Mouse (Mus musculus) liver, embryonic 16.5 days (tissue): ENCODE data around the gene Foxa1. TPM values are rescaled to one million over a fixed set of nuclear protein-coding genes. Genes with fewer than 3 reads are reported as not detected.

Source experiments
- ATAC-seq: fragments of 200-750 bp; cut with Nextera tagmentation; 2 replicates; pipeline ENCODE4 v1.8.0; 2017; ENCODE audit warnings: low read depth, mild to moderate bottlenecking, moderate number of reproducible peaks, moderate library complexity
- H3K27ac ChIP-seq: fragments of 300-500 bp; sonication (generic); 2 replicates; pipeline ENCODE4 v1.5.1; 2014; ENCODE audit warnings: mild to moderate bottlenecking, low read length
- H3K27me3 ChIP-seq: fragments of 300-500 bp; sonication (generic); 2 replicates; pipeline ENCODE4 v1.6.1; 2014; ENCODE audit warnings: low read depth, low read length, mixed read lengths; ENCODE audit not compliant: control insufficient read depth, insufficient read depth
- H3K36me3 ChIP-seq: fragments of 300-500 bp; sonication (generic); 2 replicates; pipeline ENCODE4 v1.6.1; 2014; ENCODE audit warnings: mild to moderate bottlenecking; ENCODE audit not compliant: control insufficient read depth, insufficient read depth
- H3K4me1 ChIP-seq: fragments of 300-500 bp; sonication (generic); 2 replicates; pipeline ENCODE4 v1.6.1; 2014; ENCODE audit warnings: low read depth, low read length, mixed read lengths; ENCODE audit not compliant: control insufficient read depth
- H3K4me2 ChIP-seq: fragments of 300-500 bp; sonication (generic); 2 replicates; pipeline ENCODE4 v1.6.1; 2014; ENCODE audit warnings: low read depth, low read length, mixed read lengths
- H3K4me3 ChIP-seq: fragments of 300-500 bp; sonication (generic); 2 replicates; pipeline ENCODE4 v1.5.1; 2014; ENCODE audit warnings: low read depth, mild to moderate bottlenecking, low read length
- H3K9ac ChIP-seq: fragments of 300-500 bp; sonication (generic); 2 replicates; pipeline ENCODE4 v1.6.1; 2014; ENCODE audit warnings: low read depth, low read length
- H3K9me3 ChIP-seq: fragments of 300-500 bp; sonication (generic); replicated peaks from 2 replicates; pipeline ENCODE4 v1.6.1; 2016; ENCODE audit warnings: low read length; ENCODE audit not compliant: control insufficient read depth
- WGBS: fragments of 180-500 bp; shearing (Covaris S2); extraction: QIAGEN DNeasy Blood & Tissue Kit; methylation state at CpG from one replicate; pipeline ENCODE4 v1.1.7; 2014; ENCODE audit not compliant: insufficient replicate concordance; 5-methylcytosine and 5-hydroxymethylcytosine counted together
- polyA plus RNA-seq: library from polyadenylated mRNA; unstranded; fragments of >200 nt; fragmentation: Nextera tagmentation; extraction: Ambion mirVana; gene quantifications from 2 replicates; pipeline ENCODE4 v1.2.1, GENCODE M21; 2015

Foxa1 gene
- polyA plus RNA-seq, 1 experiment from 2014 or later, result 0.72 TPM

GRCm38 (mm10) chr12:57542746-57543626 lies 3.7 kb downstream of the Foxa1 start:
- whole genome bisulfite sequencing, result 3% methylated on average over 63 of the region's 63 CpGs
- H3K9ac ChIP-seq, result peak overlapping the region; percentile 16; the same call in 1 of the 2 replicates
- H3K9me3 ChIP-seq, result no peaks in the 10 kb centered on the region
- peak; percentile 22; the same call in 1 of the 2 replicates for ATAC-seq
- H3K27ac ChIP-seq, result no peak overlapping the region; the same call in 1 of the 2 replicates
- H3K27me3 ChIP-seq, result peaks cover 93% of the 10 kb centered on the region
- H3K4me3 ChIP-seq, result peak overlapping the region; percentile 13
- no peaks in the 10 kb centered on the region for H3K36me3 ChIP-seq
- no peaks in the 10 kb centered on the region; the same call in 1 of the 2 replicates for H3K4me1 ChIP-seq
- H3K4me2 ChIP-seq, result peak overlapping the region; percentile 35

GRCm38 (mm10) chr12:57541931-57542745 lies 4.6 kb downstream of the Foxa1 start:
- 3% methylated on average over 46 of the region's 46 CpGs for WGBS
- Histone ChIP-seq H3K9me3 (no peaks in the 10 kb centered on the region), H3K27me3 (peaks cover 88% of the 10 kb centered on the region), H3K9ac (no peak overlapping the region), H3K4me1 (no peaks in the 10 kb centered on the region; the same call in 1 of the 2 replicates), H3K4me3 (peak overlapping the region; percentile 13; the same call in 1 of the 2 replicates), H3K27ac (no peak overlapping the region), H3K36me3 (no peaks in the 10 kb centered on the region), H3K4me2 (peak overlapping the region; percentile 35)
- ATAC-seq, result no peak

DNA sequence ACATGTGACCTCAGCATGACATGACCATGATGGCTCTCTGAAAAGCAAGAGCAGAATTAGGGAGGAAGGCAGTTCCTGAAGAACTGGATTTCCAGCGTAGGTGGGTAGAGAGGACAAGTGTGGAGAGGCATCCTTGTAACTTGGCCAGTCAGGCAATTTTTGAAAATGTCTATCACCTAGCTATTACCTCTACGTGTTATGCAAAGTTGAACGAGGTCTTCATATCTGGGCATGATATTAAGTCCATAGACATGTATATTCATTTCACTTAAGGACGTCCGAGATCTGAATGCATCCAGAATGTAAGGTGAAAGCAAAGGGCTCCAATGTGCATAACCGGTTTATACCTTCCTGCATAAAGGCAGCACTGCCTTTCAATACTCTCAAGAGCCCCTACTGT lies 5.6 kb downstream of the Foxa1 start:
- H3K4me3 ChIP-seq, result 0 out of 2 replicates have a peak overlapping the region, but pooled peaks have one; percentile 6
- no peak for ATAC-seq
- peaks cover 88% of the 10 kb centered on the region for H3K27me3 ChIP-seq
- no peak overlapping the region for H3K4me2 ChIP-seq
- 12% methylated on average over 6 of the region's 6 CpGs for WGBS
- no peaks in the 10 kb centered on the region; the same call in 1 of the 2 replicates for H3K4me1 ChIP-seq
- no peaks in the 10 kb centered on the region for H3K36me3 ChIP-seq
- H3K9ac ChIP-seq, result no peak overlapping the region
- no peaks in the 10 kb centered on the region for H3K9me3 ChIP-seq
- H3K27ac ChIP-seq, result no peak overlapping the region

DNA sequence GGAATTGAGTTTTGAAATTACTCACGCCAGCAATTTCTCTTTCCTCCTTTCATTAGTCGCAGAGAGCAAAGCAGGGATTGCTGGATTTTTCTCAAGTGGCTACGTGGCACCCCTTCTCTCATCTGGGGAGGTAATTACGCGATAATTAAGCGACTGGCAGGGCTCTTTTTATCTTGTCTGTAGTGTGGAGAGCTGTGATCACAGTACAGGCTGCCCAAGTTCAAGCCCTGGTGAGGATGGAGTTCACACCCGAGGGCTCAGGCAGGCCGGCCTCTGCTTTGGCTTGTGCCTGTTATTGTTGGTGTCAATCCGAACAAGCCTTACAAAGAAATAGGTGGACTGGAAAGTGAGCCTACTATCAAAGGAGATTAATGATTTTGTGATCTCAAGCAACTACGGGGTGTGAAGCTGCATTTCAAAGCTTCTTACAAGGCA lies 7.1 kb downstream of the Foxa1 start:
- no peak overlapping the region for H3K9ac ChIP-seq
- WGBS, result 3% methylated on average over 10 of the region's 10 CpGs
- ATAC-seq, result no peak
- peaks cover 88% of the 10 kb centered on the region for H3K27me3 ChIP-seq
- H3K4me1 ChIP-seq, result no peaks in the 10 kb centered on the region; the same call in 1 of the 2 replicates
- no peaks in the 10 kb centered on the region for H3K36me3 ChIP-seq
- H3K27ac ChIP-seq, result peak overlapping the region; percentile 64
- H3K9me3 ChIP-seq, result no peaks in the 10 kb centered on the region
- peak overlapping the region; percentile 49 for H3K4me3 ChIP-seq
- H3K4me2 ChIP-seq, result peak overlapping the region; percentile 48

GRCm38 (mm10) chr12:57538588-57539550 lies 7.8 kb downstream of the Foxa1 start:
- WGBS, result under 1% methylated on average over 63 of the region's 63 CpGs
- Histone ChIP-seq H3K4me2 (peak overlapping the region; percentile 48), H3K36me3 (no peaks in the 10 kb centered on the region), H3K27me3 (peaks cover 88% of the 10 kb centered on the region), H3K27ac (peak overlapping the region; percentile 64), H3K4me3 (peak overlapping the region; percentile 49), H3K9me3 (no peaks in the 10 kb centered on the region), H3K4me1 (no peaks in the 10 kb centered on the region; the same call in 1 of the 2 replicates), H3K9ac (peak overlapping the region; percentile 43)
- peak; percentile 23 for ATAC-seq

- Histone ChIP-seq H3K4me3 (peak overlapping the region; percentile 49), H3K9ac (no peak overlapping the region), H3K4me2 (peak overlapping the region; percentile 48), H3K9me3 (no peaks in the 10 kb centered on the region), H3K27ac (peak overlapping the region; percentile 64), H3K4me1 (no peaks in the 10 kb centered on the region; the same call in 1 of the 2 replicates), H3K36me3 (no peaks in the 10 kb centered on the region), H3K27me3 (peaks cover 88% of the 10 kb centered on the region)
- WGBS, result under 1% methylated on average over 21 of the region's 21 CpGs
- ATAC-seq, result peak; percentile 14; the same call in 1 of the 2 replicates
Measured at GRCm38 (mm10) chr12:57537791-57538587, 8.7 kb downstream of the Foxa1 start.

GRCm38 (mm10) chr12:57536909-57537670 lies 9.6 kb downstream of the Foxa1 start:
- Histone ChIP-seq H3K4me2 (peak overlapping the region; percentile 12), H3K27me3 (peaks cover 81% of the 10 kb centered on the region), H3K9ac (no peak overlapping the region), H3K4me3 (no peak overlapping the region), H3K4me1 (no peaks in the 10 kb centered on the region; the same call in 1 of the 2 replicates), H3K36me3 (no peaks in the 10 kb centered on the region), H3K27ac (no peak overlapping the region), H3K9me3 (no peaks in the 10 kb centered on the region)
- no peak for ATAC-seq
- WGBS, result 6% methylated on average over 11 of the region's 11 CpGs
